ENCODE assay signal across 24 mouse cellular contexts in the genomic region with DNA sequence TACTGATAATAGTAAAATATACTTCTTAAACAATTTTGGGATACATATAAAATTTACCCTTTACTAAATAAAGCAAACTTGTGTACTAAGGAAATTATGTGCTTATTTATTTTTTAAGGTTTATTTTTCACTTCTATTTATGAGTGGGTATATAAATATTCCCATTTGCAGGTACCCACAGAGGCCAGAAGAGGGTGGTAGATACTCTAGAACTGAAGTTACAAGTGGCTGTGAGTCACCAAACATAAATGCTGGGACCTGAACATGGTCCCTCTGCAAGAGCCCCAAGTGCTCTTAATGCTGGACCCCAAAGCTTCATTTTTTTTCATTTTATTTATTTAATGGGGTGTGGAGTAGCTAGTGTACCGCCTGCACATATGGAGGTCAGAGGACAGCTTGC. TPM values are rescaled to one million over a fixed set of nuclear protein-coding genes. Genes with fewer than 3 reads are reported as not detected.
DNase-seq lines count a peak whose midpoint lies in the region; ATAC-seq and TF ChIP-seq lines count a peak whose summit lies in the region.
"Had no signal": no experiment of that assay in that cellular context is flagged by ENCODE, and none has a peak within 500 bp of the region (broad histone marks: within the 10 kb centered on the region; RNA-seq: fewer than 3 reads in every experiment).

No protein-coding gene starts in this region.

- peak; percentile 20; the same call in 1 of the 2 replicates for TF ChIP-seq CTCF in forebrain, postnatal 0 days (IDR thresholded peaks at IDR 0.05; ENCODE audit: low read depth)
- peak; percentile 24 for TF ChIP-seq CTCF in left cerebral cortex, adult 2 months (IDR thresholded peaks at IDR 0.05)
- no peak for TF ChIP-seq CTCF in testis, adult 2 months (IDR thresholded peaks at IDR 0.05; ENCODE audit: control insufficient read depth, insufficient read depth, insufficient replicate concordance, low read depth, low read length)

- H3K27ac ChIP-seq in forebrain, postnatal 0 days (ENCODE audit: low read depth, low read length), result no peak overlapping the region
- no peak overlapping the region for H3K27ac ChIP-seq in forebrain, embryonic 14.5 days (ENCODE audit: low read depth, low read length)
- H3K27ac ChIP-seq in left cerebral cortex, adult 2 months, result no peak overlapping the region
- H3K27ac ChIP-seq in testis, adult 2 months (ENCODE audit: control insufficient read depth, insufficient read depth, low read depth, low read length), result no peak overlapping the region
- H3K27ac ChIP-seq: embryonic facial prominence, embryonic 13.5 days; forebrain, embryonic 15.5 days; hindbrain, embryonic 13.5 days; limb, embryonic 10.5 days had no signal

- H3K36me3 ChIP-seq in forebrain, postnatal 0 days (ENCODE audit: insufficient read depth), result peaks cover 29% of the 10 kb centered on the region
- H3K36me3 ChIP-seq in forebrain, embryonic 14.5 days (ENCODE audit: control insufficient read depth, insufficient read depth, low read length), result peaks cover 29% of the 10 kb centered on the region
- no peaks in the 10 kb centered on the region for H3K36me3 ChIP-seq in testis, adult 2 months (ENCODE audit: control insufficient read depth, insufficient read depth, low read length)

- H3K4me3 ChIP-seq in forebrain, postnatal 0 days (ENCODE audit: low read depth, low read length), result no peak overlapping the region
- no peak overlapping the region for H3K4me3 ChIP-seq in forebrain, embryonic 14.5 days (ENCODE audit: low read depth, low read length)
- H3K4me3 ChIP-seq in left cerebral cortex, adult 2 months, result no peak overlapping the region
- H3K4me3 ChIP-seq in testis, adult 2 months (ENCODE audit: control insufficient read depth, low read depth, low read length), result peak overlapping the region; percentile 31; the same call in 1 of the 2 replicates
- H3K4me3 ChIP-seq: embryonic facial prominence, embryonic 13.5 days; heart, embryonic 12.5 days; hindbrain, embryonic 13.5 days; limb, embryonic 10.5 days; megakaryocyte, embryonic 14.5 days had no signal

- intact Hi-C loops in left cerebral cortex, adult 2 months (cut with DNase I), result loop anchor here (5.0 kb wide), 1 partner anchor 43 kb away; no protein-coding TSS in a partner anchor
- intact Hi-C loops in left cerebral cortex, postnatal 25 days (cut with DNase I), result no loop called here

- no peaks in the 10 kb centered on the region for H3K27me3 ChIP-seq in forebrain, postnatal 0 days (ENCODE audit: insufficient read depth, low read length)
- H3K27me3 ChIP-seq in forebrain, embryonic 14.5 days (replicated peaks; ENCODE audit: control insufficient read depth, insufficient read depth, low read length), result no peaks in the 10 kb centered on the region
- no peaks in the 10 kb centered on the region for H3K27me3 ChIP-seq in testis, adult 2 months (ENCODE audit: control insufficient read depth, insufficient read depth, low read length)
- H3K27me3 ChIP-seq: embryonic facial prominence, embryonic 13.5 days; forebrain, embryonic 15.5 days; heart, embryonic 12.5 days; hindbrain, embryonic 13.5 days; megakaryocyte, embryonic 14.5 days had no signal

- no peak for ATAC-seq in forebrain, postnatal 0 days
- no peak for ATAC-seq in forebrain, embryonic 14.5 days
- ATAC-seq: forebrain, embryonic 15.5 days; midbrain, embryonic 16.5 days had no signal

- TF ChIP-seq POLR2A in testis, adult 2 months (IDR thresholded peaks at IDR 0.05; ENCODE audit: control insufficient read depth, low read depth, low read length), result no peak

- H3K4me1 ChIP-seq in forebrain, postnatal 0 days (ENCODE audit: insufficient read depth), result no peaks in the 10 kb centered on the region
- H3K4me1 ChIP-seq in forebrain, embryonic 14.5 days (ENCODE audit: control insufficient read depth, insufficient read depth, low read length), result no peaks in the 10 kb centered on the region
- H3K4me1 ChIP-seq in testis, adult 2 months (ENCODE audit: control insufficient read depth, insufficient read depth, low read length), result 0 out of 2 replicates have a peak, but pooled peaks cover 6% of the 10 kb centered on the region
- H3K4me1 ChIP-seq: limb, embryonic 10.5 days; megakaryocyte, embryonic 14.5 days had no signal

- H3K9ac ChIP-seq in forebrain, postnatal 0 days, result no peak overlapping the region
- H3K9ac ChIP-seq in forebrain, embryonic 14.5 days (ENCODE audit: low read length), result no peak overlapping the region
- H3K9ac ChIP-seq: embryonic facial prominence, embryonic 13.5 days; forebrain, embryonic 15.5 days; heart, embryonic 12.5 days; hindbrain, embryonic 13.5 days had no signal

- 91% methylated on average over 1 of the region's 1 CpGs for WGBS in forebrain, postnatal 0 days
- 94% methylated on average over 1 of the region's 1 CpGs for WGBS in forebrain, embryonic 14.5 days

- DNase-seq in forebrain, postnatal 0 days, result no peak
- no peak for DNase-seq in forebrain, embryonic 14.5 days (ENCODE audit: low spot score)
- no peak for DNase-seq in left cerebral cortex, adult 2 months (ENCODE audit: extremely low spot score in 1 of 2, low spot score in 2 of 2)
- no peak for DNase-seq in left cerebral cortex, postnatal 25 days (ENCODE audit: low spot score in 2 of 2)
- DNase-seq in testis, postnatal 10 days (ENCODE audit: low spot score), result no peak
- no peak for DNase-seq in ovary, postnatal 14 days (ENCODE audit: low spot score)
- DNase-seq in left cerebral cortex, adult 11 months (ENCODE audit: low spot score), result no peak
- DNase-seq: adrenal gland, postnatal 14 days; layer of hippocampus, postnatal 36 days; lung, postnatal 10 days; right cerebral cortex, adult 18-20 months; thymus, postnatal 36 days had no signal

- no peak overlapping the region for H3K4me2 ChIP-seq in forebrain, postnatal 0 days (ENCODE audit: low read depth)
- H3K4me2 ChIP-seq in forebrain, embryonic 14.5 days (ENCODE audit: low read length), result no peak overlapping the region
- H3K4me2 ChIP-seq: embryonic facial prominence, embryonic 13.5 days; heart, embryonic 12.5 days; hindbrain, embryonic 13.5 days had no signal

- no peaks in the 10 kb centered on the region for H3K9me3 ChIP-seq in forebrain, postnatal 0 days (ENCODE audit: low read length)
- H3K9me3 ChIP-seq in forebrain, embryonic 14.5 days (replicated peaks; ENCODE audit: control insufficient read depth, low read length), result no peaks in the 10 kb centered on the region
- H3K9me3 ChIP-seq: embryonic facial prominence, embryonic 13.5 days; forebrain, embryonic 15.5 days; heart, embryonic 12.5 days; hindbrain, embryonic 13.5 days; limb, embryonic 10.5 days; megakaryocyte, embryonic 14.5 days had no signal

RNA-seq across cellular contexts. Expression of a gene that starts 1.0 kb away (rescaled TPM):
- 3.4 and 3.8 TPM in 2 replicates for total RNA-seq in forebrain, postnatal 0 days (2014; rRNA removed)
- 2.3 and 4.3 TPM in 2 replicates for polyA plus RNA-seq in forebrain, postnatal 0 days (2015; fragmentation: Nextera tagmentation; extraction: Ambion mirVana)
- 1.5 and 2.8 TPM in 2 replicates for polyA plus RNA-seq in forebrain, embryonic 14.5 days (2014; fragmentation: Nextera tagmentation; extraction: Ambion mirVana)
- 1 to 10 TPM; 4.0 to 6.0 TPM for total RNA-seq in left cerebral cortex, adult 2 months (2021)
- total RNA-seq in left cerebral cortex, postnatal 25 days (2021), result 1 to 10 TPM; 4.2 to 5.5 TPM
- polyA plus RNA-seq in testis, adult 2 months (2012; rRNA removed), result 34.7 and 37.5 TPM in 2 replicates
- total RNA-seq: liver, adult 2 months had no signal
- polyA plus RNA-seq: liver, adult 2 months had no signal

RNA-seq across cellular contexts. Expression of a gene that starts 5.9 kb away (rescaled TPM):
- total RNA-seq in forebrain, postnatal 0 days (2014; rRNA removed), result 1.2 and 3.0 TPM in 2 replicates
- polyA plus RNA-seq in forebrain, postnatal 0 days (2015; fragmentation: Nextera tagmentation; extraction: Ambion mirVana), result 0.50 and 1.2 TPM in 2 replicates
- polyA plus RNA-seq in forebrain, embryonic 14.5 days (2014; fragmentation: Nextera tagmentation; extraction: Ambion mirVana), result 1.3 and 1.9 TPM in 2 replicates
- 1 to 10 TPM in 1 of 2 experiments, not detected in 1; 2.9 TPM for total RNA-seq in left cerebral cortex, adult 2 months (2021)
- 1 to 10 TPM; 1.7 to 2.6 TPM for total RNA-seq in left cerebral cortex, postnatal 25 days (2021)
- polyA plus RNA-seq in testis, adult 2 months (2012; rRNA removed), result 0.32 and 0.69 TPM in 2 replicates
- total RNA-seq: adrenal gland, postnatal 14 days; gastrocnemius, postnatal 4 days; heart, postnatal 25 days; liver, adult 2 months had no signal
- polyA plus RNA-seq: kidney, embryonic 16.5 days; liver, adult 2 months had no signal

RNA-seq across cellular contexts. Expression of a gene that starts 24.1 kb away (rescaled TPM):
- total RNA-seq in forebrain, postnatal 0 days (2014; rRNA removed), result 19.6 and 28.4 TPM in 2 replicates
- polyA plus RNA-seq in forebrain, postnatal 0 days (2015; fragmentation: Nextera tagmentation; extraction: Ambion mirVana), result 14.5 and 19.5 TPM in 2 replicates
- 23.7 and 26.8 TPM in 2 replicates for polyA plus RNA-seq in forebrain, embryonic 14.5 days (2014; fragmentation: Nextera tagmentation; extraction: Ambion mirVana)
- total RNA-seq in left cerebral cortex, adult 2 months (2021), result 10 to 100 TPM; 17.0 to 19.2 TPM
- 10 to 100 TPM; 15.0 to 15.3 TPM for total RNA-seq in left cerebral cortex, postnatal 25 days (2021)
- polyA plus RNA-seq in testis, adult 2 months (2012; rRNA removed), result 2.4 and 3.4 TPM in 2 replicates

RNA-seq across cellular contexts. Expression of a gene that starts 24.2 kb away (rescaled TPM):
- total RNA-seq in forebrain, postnatal 0 days (2014; rRNA removed), result 41.8 and 53.1 TPM in 2 replicates
- polyA plus RNA-seq in forebrain, postnatal 0 days (2015; fragmentation: Nextera tagmentation; extraction: Ambion mirVana), result 86.9 and 88.9 TPM in 2 replicates
- 93.9 and 101 TPM in 2 replicates for polyA plus RNA-seq in forebrain, embryonic 14.5 days (2014; fragmentation: Nextera tagmentation; extraction: Ambion mirVana)
- 10 to 100 TPM; 30.0 to 32.6 TPM for total RNA-seq in left cerebral cortex, adult 2 months (2021)
- 10 to 100 TPM; 36.6 to 39.0 TPM for total RNA-seq in left cerebral cortex, postnatal 25 days (2021)
- 35.2 and 40.5 TPM in 2 replicates for polyA plus RNA-seq in testis, adult 2 months (2012; rRNA removed)

RNA-seq across cellular contexts. Expression of a gene that starts 36.4 kb away (rescaled TPM):
- total RNA-seq in forebrain, postnatal 0 days (2014; rRNA removed), result not detected in 2 replicates
- polyA plus RNA-seq in forebrain, postnatal 0 days (2015; fragmentation: Nextera tagmentation; extraction: Ambion mirVana), result 0.13 TPM in 1 of 2 replicates, not detected in the other
- 0.16 and 0.48 TPM in 2 replicates for polyA plus RNA-seq in forebrain, embryonic 14.5 days (2014; fragmentation: Nextera tagmentation; extraction: Ambion mirVana)
- total RNA-seq in left cerebral cortex, adult 2 months (2021), result not detected
- not detected for total RNA-seq in left cerebral cortex, postnatal 25 days (2021)
- 202 and 206 TPM in 2 replicates for polyA plus RNA-seq in testis, adult 2 months (2012; rRNA removed)
- total RNA-seq: adrenal gland, postnatal 14 days; heart, postnatal 25 days; layer of hippocampus, postnatal 36 days; liver, adult 2 months had no signal
- polyA plus RNA-seq: liver, adult 2 months had no signal
